Mouse (Mus musculus) ES-E14 (cell line): ENCODE measurements around the gene Ercc6l2.

ENCODE experiments used
- CHD2 ChIP-seq: IDR thresholded peaks from 2 replicates; pipeline ENCODE4 v1.6.1; 2014; ENCODE audit warnings: mild to moderate bottlenecking, low read depth, low read length, inconsistent platforms
- HCFC1 ChIP-seq: IDR thresholded peaks from 2 replicates; pipeline ENCODE4 v1.6.1; 2012; ENCODE audit warnings: low read length, inconsistent platforms, borderline replicate concordance; ENCODE audit not compliant: insufficient read depth
- MAFK ChIP-seq: IDR thresholded peaks from 2 replicates; pipeline ENCODE4 v1.6.1; 2014; ENCODE audit warnings: mild to moderate bottlenecking, low read depth, low read length, inconsistent platforms; ENCODE audit not compliant: insufficient read depth
- ZC3H11A ChIP-seq: IDR thresholded peaks from 2 replicates; pipeline ENCODE4 v1.6.1; 2012; ENCODE audit warnings: low read depth, mild to moderate bottlenecking, inconsistent platforms, low read length, borderline replicate concordance

GRCm38 (mm10) chr13:63879105-63879863 lies 64.2 kb downstream of the Ercc6l2 start:
- TF ChIP-seq ZC3H11A = no peak
- TF ChIP-seq MAFK = no peak
- TF ChIP-seq HCFC1 = no peak
- no peak for TF ChIP-seq CHD2
